Mouse (Mus musculus): Measurements from ENCODE around the gene Pdcl2. TPM values are rescaled to one million over a fixed set of nuclear protein-coding genes. Genes with fewer than 3 reads are reported as not detected.

Gene Pdcl2
- polyA plus RNA-seq, 1 experiment from 2014 or later: not detected

- 82% methylated on average over 5 of the region's 5 CpGs for WGBS
Measured at GRCm38 (mm10) chr5:76351537-76351936, 20.6 kb upstream of the Pdcl2 start.

GRCm38 (mm10) chr5:76346137-76346536, 15.2 kb upstream of the Pdcl2 start:
- Histone ChIP-seq H3K4me3 (ENCODE audit: low read depth, low read length) (no peak overlapping the region), H3K27ac (ENCODE audit: low read depth) (no peak overlapping the region), H3K4me1 (replicated peaks; ENCODE audit: control insufficient read depth, insufficient read depth, low read length) (no peaks in the 10 kb centered on the region), H3K27me3 (replicated peaks; ENCODE audit: control insufficient read depth, insufficient read depth, low read length) (no peaks in the 10 kb centered on the region), H3K9me3 (ENCODE audit: control insufficient read depth, low read length) (no peaks in the 10 kb centered on the region), H3K9ac (ENCODE audit: low read length) (no peak overlapping the region), H3K36me3 (ENCODE audit: control insufficient read depth, insufficient read depth, low read length) (no peaks in the 10 kb centered on the region), H3K4me2 (ENCODE audit: low read length) (no peak overlapping the region)
- 60% methylated on average over 2 of the region's 2 CpGs for whole genome bisulfite sequencing
- DNase-seq (ENCODE audit: low spot score) (no peak), ATAC-seq (replicated peaks; ENCODE audit: low FRiP score, low TSS enrichment, low read depth) (no peak)

More at GRCm38 (mm10) chr5:76351537-76351936, 20.6 kb upstream of the Pdcl2 start:
- Histone ChIP-seq H3K36me3 (ENCODE audit: control insufficient read depth, insufficient read depth, low read length) (no peaks in the 10 kb centered on the region), H3K4me3 (ENCODE audit: low read depth, low read length) (no peak overlapping the region), H3K4me1 (replicated peaks; ENCODE audit: control insufficient read depth, insufficient read depth, low read length) (no peaks in the 10 kb centered on the region), H3K9me3 (ENCODE audit: control insufficient read depth, low read length) (no peaks in the 10 kb centered on the region), H3K9ac (ENCODE audit: low read length) (no peak overlapping the region), H3K27me3 (replicated peaks; ENCODE audit: control insufficient read depth, insufficient read depth, low read length) (no peaks in the 10 kb centered on the region), H3K4me2 (ENCODE audit: low read length) (no peak overlapping the region), H3K27ac (ENCODE audit: low read depth) (no peak overlapping the region)
- no peak for ATAC-seq (replicated peaks; ENCODE audit: low FRiP score, low TSS enrichment, low read depth)
- DNase-seq (ENCODE audit: low spot score): no peak

- no peaks in the 10 kb centered on the region for H3K4me1 ChIP-seq (replicated peaks; ENCODE audit: control insufficient read depth, insufficient read depth, low read length)
- H3K4me2 ChIP-seq (ENCODE audit: low read length): no peak overlapping the region
- 54% methylated on average over 2 of the region's 2 CpGs for WGBS
- H3K27ac ChIP-seq (ENCODE audit: low read depth): no peak overlapping the region
- H3K9me3 ChIP-seq (ENCODE audit: control insufficient read depth, low read length): no peaks in the 10 kb centered on the region
- no peak overlapping the region for H3K4me3 ChIP-seq (ENCODE audit: low read depth, low read length)
- no peaks in the 10 kb centered on the region for H3K36me3 ChIP-seq (ENCODE audit: control insufficient read depth, insufficient read depth, low read length)
- no peak for DNase-seq (ENCODE audit: low spot score)
- H3K27me3 ChIP-seq (replicated peaks; ENCODE audit: control insufficient read depth, insufficient read depth, low read length): no peaks in the 10 kb centered on the region
- no peak overlapping the region for H3K9ac ChIP-seq (ENCODE audit: low read length)
- ATAC-seq (replicated peaks; ENCODE audit: low FRiP score, low TSS enrichment, low read depth): no peak
Measured at GRCm38 (mm10) chr5:76340931-76341330, 10.0 kb upstream of the Pdcl2 start.

DNA sequence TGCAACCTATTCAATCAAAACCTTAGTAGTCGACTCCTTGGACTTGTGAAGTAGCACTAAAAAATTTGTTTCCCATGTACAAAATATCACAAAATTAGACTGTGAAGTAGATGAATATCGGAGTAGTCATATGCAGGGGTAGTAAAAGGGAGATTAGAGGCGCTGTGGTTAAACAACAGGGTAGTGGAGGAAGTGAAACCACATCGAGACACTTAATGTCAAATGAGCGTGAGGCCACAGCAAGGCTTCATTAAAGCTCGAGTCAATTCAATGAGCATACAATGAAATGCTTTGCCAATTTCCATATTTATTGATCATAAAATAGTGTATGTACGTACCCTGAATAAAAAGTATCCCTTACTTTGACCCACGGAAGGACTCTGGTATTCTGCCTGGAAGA, 6.1 kb upstream of the Pdcl2 start:
- no peak overlapping the region for H3K4me3 ChIP-seq (ENCODE audit: low read depth, low read length)
- H3K9me3 ChIP-seq (ENCODE audit: control insufficient read depth, low read length): no peaks in the 10 kb centered on the region
- H3K27ac ChIP-seq (ENCODE audit: low read depth): no peak overlapping the region
- H3K9ac ChIP-seq (ENCODE audit: low read length): no peak overlapping the region
- H3K4me2 ChIP-seq (ENCODE audit: low read length): no peak overlapping the region
- no peaks in the 10 kb centered on the region for H3K36me3 ChIP-seq (ENCODE audit: control insufficient read depth, insufficient read depth, low read length)
- DNase-seq (ENCODE audit: low spot score) (no peak), ATAC-seq (replicated peaks; ENCODE audit: low FRiP score, low TSS enrichment, low read depth) (no peak)
- no peaks in the 10 kb centered on the region for H3K4me1 ChIP-seq (replicated peaks; ENCODE audit: control insufficient read depth, insufficient read depth, low read length)
- 85% methylated on average over 8 of the region's 8 CpGs for WGBS
- no peaks in the 10 kb centered on the region for H3K27me3 ChIP-seq (replicated peaks; ENCODE audit: control insufficient read depth, insufficient read depth, low read length)

GRCm38 (mm10) chr5:76333833-76334232, 2.9 kb upstream of the Pdcl2 start:
- DNase-seq (ENCODE audit: low spot score): no peak
- no peak overlapping the region for H3K4me3 ChIP-seq (ENCODE audit: low read depth, low read length)
- H3K27me3 ChIP-seq (replicated peaks; ENCODE audit: control insufficient read depth, insufficient read depth, low read length): no peaks in the 10 kb centered on the region
- H3K9ac ChIP-seq (ENCODE audit: low read length): no peak overlapping the region
- H3K27ac ChIP-seq (ENCODE audit: low read depth): no peak overlapping the region
- WGBS: 88% methylated on average over 4 of the region's 4 CpGs
- H3K36me3 ChIP-seq (ENCODE audit: control insufficient read depth, insufficient read depth, low read length): no peaks in the 10 kb centered on the region
- H3K4me1 ChIP-seq (replicated peaks; ENCODE audit: control insufficient read depth, insufficient read depth, low read length): no peaks in the 10 kb centered on the region
- H3K4me2 ChIP-seq (ENCODE audit: low read length): no peak overlapping the region
- H3K9me3 ChIP-seq (ENCODE audit: control insufficient read depth, low read length): no peaks in the 10 kb centered on the region
- no peak for ATAC-seq (replicated peaks; ENCODE audit: low FRiP score, low TSS enrichment, low read depth)

DNA sequence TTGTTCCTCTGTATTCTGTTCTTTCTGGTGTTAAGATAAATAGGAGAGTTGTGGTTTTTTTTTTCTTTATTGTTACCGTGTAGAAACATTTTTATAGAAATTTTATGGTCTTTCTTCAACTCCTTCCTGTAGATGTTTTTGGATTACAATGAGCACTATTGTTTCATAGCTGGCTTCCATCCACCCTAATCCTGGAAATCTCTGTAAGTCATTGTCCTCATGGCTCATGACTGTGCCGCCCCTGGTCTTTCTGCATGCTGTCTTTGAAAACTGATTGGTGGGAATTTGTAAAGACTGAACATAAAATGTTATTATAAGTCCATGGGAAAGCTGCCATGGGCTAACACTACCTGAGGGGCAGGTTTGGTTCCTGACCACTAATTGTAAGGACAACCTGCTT, 3.7 kb downstream of the Pdcl2 start:
- no peak overlapping the region for H3K27ac ChIP-seq (ENCODE audit: low read depth)
- no peak overlapping the region for H3K9ac ChIP-seq (ENCODE audit: low read length)
- H3K9me3 ChIP-seq (ENCODE audit: control insufficient read depth, low read length): no peaks in the 10 kb centered on the region
- no peak overlapping the region for H3K4me2 ChIP-seq (ENCODE audit: low read length)
- no peak overlapping the region for H3K4me3 ChIP-seq (ENCODE audit: low read depth, low read length)
- 74% methylated on average over 2 of the region's 2 CpGs for WGBS
- no peaks in the 10 kb centered on the region for H3K27me3 ChIP-seq (replicated peaks; ENCODE audit: control insufficient read depth, insufficient read depth, low read length)
- H3K4me1 ChIP-seq (replicated peaks; ENCODE audit: control insufficient read depth, insufficient read depth, low read length): no peaks in the 10 kb centered on the region
- no peak for DNase-seq (ENCODE audit: low spot score)
- no peak for ATAC-seq (replicated peaks; ENCODE audit: low FRiP score, low TSS enrichment, low read depth)
- no peaks in the 10 kb centered on the region for H3K36me3 ChIP-seq (ENCODE audit: control insufficient read depth, insufficient read depth, low read length)

DNA sequence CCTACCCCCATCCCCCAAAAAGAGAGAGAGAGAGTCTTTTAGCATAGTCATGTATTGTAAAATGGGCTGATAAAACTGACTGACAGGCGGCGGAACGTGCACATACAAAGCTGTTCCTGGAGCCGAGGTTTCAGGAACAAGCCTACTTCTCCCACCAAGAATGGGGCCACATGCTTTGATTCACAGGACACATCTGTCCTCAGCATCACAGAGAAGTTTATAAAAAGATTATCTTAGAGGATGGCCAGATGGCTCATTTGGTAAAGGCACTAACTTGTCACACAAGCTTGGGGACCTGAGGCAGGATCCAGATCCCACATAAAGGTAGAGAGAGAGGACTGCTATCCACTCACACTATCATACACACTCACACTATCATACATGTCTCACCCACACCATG, 5.8 kb downstream of the Pdcl2 start:
- ATAC-seq (replicated peaks; ENCODE audit: low FRiP score, low TSS enrichment, low read depth): no peak
- H3K9ac ChIP-seq (ENCODE audit: low read length): no peak overlapping the region

GRCm38 (mm10) chr5:76321249-76322196, 9.4 kb downstream of the Pdcl2 start:
- H3K4me3 ChIP-seq (ENCODE audit: low read depth, low read length): no peak overlapping the region
- no peaks in the 10 kb centered on the region for H3K4me1 ChIP-seq (replicated peaks; ENCODE audit: control insufficient read depth, insufficient read depth, low read length)
- WGBS: 60% methylated on average over 11 of the region's 11 CpGs
- H3K27me3 ChIP-seq (replicated peaks; ENCODE audit: control insufficient read depth, insufficient read depth, low read length): no peaks in the 10 kb centered on the region
- H3K9ac ChIP-seq (ENCODE audit: low read length): no peak overlapping the region
- no peak for DNase-seq (ENCODE audit: low spot score)
- ATAC-seq (replicated peaks; ENCODE audit: low FRiP score, low TSS enrichment, low read depth): no peak
- no peaks in the 10 kb centered on the region for H3K9me3 ChIP-seq (ENCODE audit: control insufficient read depth, low read length)
- H3K36me3 ChIP-seq (ENCODE audit: control insufficient read depth, insufficient read depth, low read length): no peaks in the 10 kb centered on the region
- H3K27ac ChIP-seq (ENCODE audit: low read depth): no peak overlapping the region
- no peak overlapping the region for H3K4me2 ChIP-seq (ENCODE audit: low read length)

More for the DNA sequence above, 5.8 kb downstream of the Pdcl2 start:
- H3K27me3 ChIP-seq (replicated peaks; ENCODE audit: control insufficient read depth, insufficient read depth, low read length): no peaks in the 10 kb centered on the region
- H3K4me1 ChIP-seq (replicated peaks; ENCODE audit: control insufficient read depth, insufficient read depth, low read length): no peaks in the 10 kb centered on the region
- no peak overlapping the region for H3K4me3 ChIP-seq (ENCODE audit: low read depth, low read length)
- 91% methylated on average over 4 of the region's 4 CpGs for WGBS
- H3K9me3 ChIP-seq (ENCODE audit: control insufficient read depth, low read length): no peaks in the 10 kb centered on the region
- no peak overlapping the region for H3K4me2 ChIP-seq (ENCODE audit: low read length)
- no peak overlapping the region for H3K27ac ChIP-seq (ENCODE audit: low read depth)
- no peak for DNase-seq (ENCODE audit: low spot score)
- H3K36me3 ChIP-seq (ENCODE audit: control insufficient read depth, insufficient read depth, low read length): no peaks in the 10 kb centered on the region

DNA sequence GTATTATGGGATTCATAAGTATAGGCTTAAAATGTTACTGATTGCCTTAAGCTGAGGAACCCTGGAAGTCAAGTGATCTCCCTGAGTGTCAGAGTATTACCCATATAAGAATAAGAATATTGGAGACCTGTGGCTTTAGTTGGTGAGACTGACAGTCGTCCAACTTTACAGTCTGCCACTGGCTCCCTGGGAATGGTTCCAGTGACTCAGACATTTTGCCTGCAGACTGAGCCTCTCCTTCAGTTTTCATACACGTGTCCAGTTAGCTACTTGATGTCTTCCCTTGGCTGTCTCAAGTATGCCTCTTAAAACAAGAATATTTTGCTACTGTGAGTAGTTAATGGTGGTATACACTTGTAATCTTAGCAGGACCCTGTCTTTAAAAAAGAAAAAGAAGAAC, 22.8 kb downstream of the Pdcl2 start:
- H3K4me2 ChIP-seq (ENCODE audit: low read length): no peak overlapping the region
- no peaks in the 10 kb centered on the region for H3K9me3 ChIP-seq (ENCODE audit: control insufficient read depth, low read length)
- no peak overlapping the region for H3K4me3 ChIP-seq (ENCODE audit: low read depth, low read length)
- WGBS: 61% methylated on average over 2 of the region's 2 CpGs
- no peak overlapping the region for H3K27ac ChIP-seq (ENCODE audit: low read depth)
- ATAC-seq (replicated peaks; ENCODE audit: low FRiP score, low TSS enrichment, low read depth) (no peak), DNase-seq (ENCODE audit: low spot score) (no peak)
- peaks cover 6% of the 10 kb centered on the region for H3K4me1 ChIP-seq (replicated peaks; ENCODE audit: control insufficient read depth, insufficient read depth, low read length)
- no peaks in the 10 kb centered on the region for H3K36me3 ChIP-seq (ENCODE audit: control insufficient read depth, insufficient read depth, low read length)
- no peaks in the 10 kb centered on the region for H3K27me3 ChIP-seq (replicated peaks; ENCODE audit: control insufficient read depth, insufficient read depth, low read length)
- H3K9ac ChIP-seq (ENCODE audit: low read length): no peak overlapping the region
